Mouse (Mus musculus) adrenal gland, postnatal 36 days (tissue): ENCODE measurements around the gene Ppm1l. TPM values are rescaled to one million over a fixed set of nuclear protein-coding genes. Genes with fewer than 3 reads are reported as not detected.

ENCODE experiments used
- DNase-seq, 2 experiments: peaks; one replicate each; pipeline ENCODE4 v3.0.0; 2021; ENCODE audit warnings: mixed read lengths in 1 of 2
- total RNA-seq, 2 experiments: library from RNA; stranded (reverse); gene quantifications; 2 replicates each; pipeline ENCODE4 v1.2.3; 2021

Ppm1l gene
- total RNA-seq, 2 experiments from 2014 or later: 13.5 to 15.9 TPM

- DNase-seq: peak in 1 of 2 experiments; percentile 8
Measured at GRCm38 (mm10) chr3:69438773-69439514, 122.3 kb downstream of the Ppm1l start.

DNA sequence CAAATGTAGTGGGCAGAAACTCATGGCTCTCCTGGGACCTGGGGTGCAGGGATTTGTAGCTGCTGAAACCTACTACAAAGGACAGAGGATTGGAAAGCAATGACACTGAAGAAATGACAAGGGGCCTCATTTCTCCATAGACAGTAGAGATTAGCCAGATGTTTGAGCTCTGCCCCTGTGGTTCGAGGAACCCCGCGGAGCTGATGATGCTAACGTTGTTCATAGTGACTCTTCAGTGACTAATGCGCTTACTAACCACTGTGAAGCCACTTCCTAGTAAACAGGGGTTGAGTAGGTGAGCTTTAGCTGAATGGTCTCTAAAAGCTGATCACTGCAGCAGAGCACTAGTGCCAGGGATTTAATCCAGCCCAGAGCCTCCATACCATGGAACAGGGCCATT, 124.1 kb downstream of the Ppm1l start:
- DNase-seq: peak in 1 of 2 experiments; percentile 8

DNA sequence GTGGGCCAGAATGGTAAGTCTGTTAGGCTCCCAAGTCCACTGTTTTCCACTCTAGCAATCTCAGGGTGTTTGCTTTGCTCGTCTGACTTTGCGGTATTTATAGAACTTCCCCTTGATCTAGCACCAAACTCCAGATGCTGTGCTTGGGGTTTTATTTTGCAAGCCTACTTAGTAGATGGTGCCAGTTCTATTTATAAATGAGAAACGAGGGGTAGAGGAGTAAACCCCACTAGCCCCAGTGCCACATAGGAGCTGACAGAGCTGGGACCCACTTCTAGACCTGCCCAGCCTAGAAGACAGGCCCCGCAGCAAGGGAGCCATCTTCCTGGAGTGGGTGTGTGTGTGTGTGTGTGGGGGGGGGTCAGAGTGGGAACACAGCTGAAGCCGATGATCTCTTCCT, 130.3 kb downstream of the Ppm1l start:
- DNase-seq: no peak

DNA sequence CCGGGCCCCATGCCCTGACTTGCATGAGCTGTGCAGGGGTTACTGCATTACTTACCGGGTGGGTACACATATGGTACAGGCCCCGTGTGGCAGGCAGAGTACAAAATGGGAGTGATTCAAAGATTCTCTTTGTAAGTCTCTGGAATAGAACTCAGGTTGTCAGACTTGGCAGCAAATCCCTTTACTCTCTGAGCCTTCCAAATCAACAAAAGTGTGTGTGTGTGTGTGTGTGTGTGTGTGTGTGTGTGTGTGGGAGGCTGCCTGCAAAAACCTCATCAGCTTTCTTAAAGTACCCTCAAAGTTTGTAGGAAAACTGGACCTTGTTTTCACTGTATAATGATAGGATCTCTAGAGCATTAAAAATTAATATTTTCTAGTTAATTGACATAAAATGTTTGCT, 132.4 kb downstream of the Ppm1l start:
- DNase-seq: no peak

- DNase-seq: peak in 1 of 2 experiments; percentile 3
Measured at GRCm38 (mm10) chr3:69454330-69454729, 137.7 kb downstream of the Ppm1l start.

- DNase-seq: no peak
Measured at GRCm38 (mm10) chr3:69456071-69456470, 139.4 kb downstream of the Ppm1l start.

- no peak for DNase-seq
Measured at GRCm38 (mm10) chr3:69458756-69459155, 142.1 kb downstream of the Ppm1l start.

GRCm38 (mm10) chr3:69461956-69462355, 145.3 kb downstream of the Ppm1l start:
- no peak for DNase-seq

GRCm38 (mm10) chr3:69465751-69466150, 149.1 kb downstream of the Ppm1l start:
- no peak for DNase-seq

DNA sequence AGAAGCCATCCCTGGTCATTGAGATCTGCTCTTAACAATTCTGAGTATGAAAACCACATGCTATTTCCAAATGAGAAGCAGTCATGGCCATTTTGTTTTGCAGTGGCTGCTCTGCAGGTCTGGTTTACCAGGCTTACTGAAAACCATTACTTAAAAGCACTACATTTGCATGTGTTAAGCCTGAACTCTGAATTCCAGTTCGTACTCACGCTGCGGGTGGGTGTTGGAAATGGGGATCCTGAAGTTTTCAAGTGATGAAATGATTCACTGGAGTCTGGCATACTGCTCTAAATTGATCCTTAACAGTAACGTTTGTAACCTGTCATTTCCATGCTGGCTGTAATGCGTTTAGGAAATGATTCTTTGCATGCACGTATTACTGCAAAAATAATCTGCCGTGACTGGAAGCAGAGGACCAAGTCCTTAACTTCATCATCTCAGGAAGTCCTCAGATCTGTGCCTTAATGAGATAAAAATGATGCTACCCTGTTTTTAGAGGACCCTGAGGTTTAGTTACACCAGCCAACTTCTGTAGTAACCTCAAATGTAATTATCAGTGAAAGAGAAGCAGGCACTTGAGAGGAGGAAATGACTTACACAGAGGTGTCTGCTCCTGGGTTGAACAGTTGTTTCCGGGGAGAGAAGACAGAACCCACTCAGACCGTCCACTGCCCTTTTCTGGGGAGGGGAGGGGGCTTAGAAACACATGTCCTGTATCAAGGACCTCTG, 151.8 kb downstream of the Ppm1l start:
- no peak for DNase-seq

DNA sequence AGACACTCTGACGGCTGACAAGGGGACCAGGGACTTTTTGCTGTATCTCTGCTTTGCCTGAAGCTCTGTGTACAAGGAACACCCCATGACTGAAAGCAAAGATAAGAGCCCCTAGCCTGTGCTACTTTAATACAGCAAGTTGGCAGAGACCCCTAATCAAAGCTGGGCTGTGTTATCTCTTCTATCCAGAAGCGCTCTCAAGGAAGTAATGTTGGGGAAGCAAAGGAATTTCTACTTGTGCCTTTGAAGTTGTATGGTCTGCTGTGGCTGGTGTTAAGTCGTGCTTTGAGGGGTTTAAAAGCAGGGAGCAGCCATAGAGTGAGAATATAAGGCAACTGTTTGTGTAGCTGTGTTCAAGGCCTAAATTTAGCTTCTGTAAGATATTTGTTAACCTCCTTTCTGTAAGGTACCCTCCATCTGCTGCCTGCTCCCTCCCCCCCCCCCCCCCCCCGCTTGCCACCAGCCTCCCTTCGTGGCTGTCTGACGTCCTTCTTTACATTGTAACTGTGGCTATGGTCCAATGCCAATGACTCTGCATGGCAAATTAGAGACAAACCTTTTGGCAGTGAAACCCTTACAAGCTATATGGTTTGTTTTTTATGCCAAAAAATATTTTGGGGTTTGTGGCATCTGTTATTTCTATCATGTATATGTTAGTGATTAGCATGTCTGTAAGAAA, 152.9 kb downstream of the Ppm1l start:
- no peak for DNase-seq

DNA sequence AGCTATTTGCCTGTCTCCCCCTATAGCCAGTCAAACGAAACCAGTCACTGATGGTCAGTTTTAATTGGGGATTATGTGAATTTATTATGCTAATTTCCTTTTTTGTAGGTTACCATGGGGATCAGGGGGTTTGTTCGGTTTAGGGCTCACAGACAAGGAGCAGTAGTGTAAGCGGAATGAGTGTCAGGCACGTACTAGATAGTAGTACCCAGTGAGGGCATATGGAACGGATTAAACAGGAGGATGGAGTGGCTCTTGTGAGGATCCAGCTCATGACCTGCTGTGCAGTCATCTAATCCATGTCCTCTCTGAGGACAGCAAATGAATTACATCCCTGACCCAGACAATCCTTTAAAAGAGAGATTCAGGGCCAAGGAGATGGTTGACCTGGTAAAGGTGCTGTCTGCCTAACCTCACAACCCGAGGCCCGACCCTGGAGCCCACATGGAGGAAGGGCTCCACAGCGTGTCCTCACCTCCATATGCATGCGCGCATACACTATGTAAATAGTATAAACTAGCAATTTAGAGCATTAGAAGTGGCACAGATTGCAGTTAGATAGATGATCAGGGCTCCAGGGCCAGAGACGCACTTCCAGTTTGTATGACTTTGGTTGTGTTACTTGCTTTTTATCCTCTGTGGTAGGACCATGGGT, 153.6 kb downstream of the Ppm1l start:
- no peak for DNase-seq

- no peak for DNase-seq
Measured at GRCm38 (mm10) chr3:69475850-69476450, 159.3 kb downstream of the Ppm1l start.

GRCm38 (mm10) chr3:69479937-69480336, 163.3 kb downstream of the Ppm1l start:
- peak; percentile 63 to 66 for DNase-seq

- peak; percentile 53 to 78 for DNase-seq
Measured at GRCm38 (mm10) chr3:69481835-69482234, 165.2 kb downstream of the Ppm1l start.

- no peak for DNase-seq
Measured at GRCm38 (mm10) chr3:69484006-69484574, 167.4 kb downstream of the Ppm1l start.

GRCm38 (mm10) chr3:69484582-69484981, 167.9 kb downstream of the Ppm1l start:
- no peak for DNase-seq

DNA sequence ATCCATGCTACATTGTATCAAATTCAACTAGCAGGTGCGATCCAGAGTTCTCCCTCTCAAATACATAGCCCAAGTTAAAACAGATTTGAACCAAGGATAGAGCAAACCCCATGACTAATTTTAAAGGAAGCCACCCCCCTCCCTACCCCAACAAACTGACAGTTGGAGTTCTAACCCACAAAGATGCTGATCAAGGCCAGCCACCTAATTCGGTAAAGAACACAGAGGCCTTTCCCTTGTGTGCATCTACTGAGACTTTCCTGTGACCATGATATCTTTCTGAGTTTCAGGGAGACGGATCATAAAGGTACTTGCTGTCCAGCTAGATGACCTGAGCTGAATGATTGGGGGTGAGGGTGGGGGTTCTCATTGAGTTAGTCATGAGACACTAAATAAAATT, 168.7 kb downstream of the Ppm1l start:
- DNase-seq: peak in 1 of 2 experiments; percentile 55

- peak; percentile 46 to 58 for DNase-seq
Measured at GRCm38 (mm10) chr3:69485756-69486155, 169.1 kb downstream of the Ppm1l start.

- DNase-seq: peak; percentile 37 to 43
Measured at GRCm38 (mm10) chr3:69487471-69487870, 170.8 kb downstream of the Ppm1l start.

DNA sequence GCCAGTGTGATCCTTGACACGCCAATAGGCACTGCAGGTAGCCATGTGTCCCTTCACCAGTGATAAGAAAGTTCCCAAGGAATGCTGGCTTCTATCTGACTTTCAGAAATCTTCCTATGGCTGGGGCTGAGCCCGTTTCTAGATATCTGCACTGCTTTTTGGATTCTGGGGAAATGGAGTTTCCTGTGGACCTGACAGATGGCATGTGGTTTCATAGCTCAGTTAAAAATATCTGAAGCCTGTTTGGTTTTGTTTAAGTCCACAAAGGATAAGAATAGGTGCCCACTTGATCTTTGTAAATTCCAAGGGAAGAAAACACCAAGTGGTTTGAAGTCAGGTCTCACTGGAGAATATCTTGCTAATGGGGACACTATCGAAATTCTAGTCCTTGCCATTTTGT, 173.0 kb downstream of the Ppm1l start:
- no peak for DNase-seq
